Mouse (Mus musculus): ENCODE results near the gene Catsperz.
"Not testable (repeated sequence)": the region's sequence is repeated elsewhere in the genome, so short reads cannot be mapped to it uniquely, and the experiment has no call there.

Catsperz gene

DNA sequence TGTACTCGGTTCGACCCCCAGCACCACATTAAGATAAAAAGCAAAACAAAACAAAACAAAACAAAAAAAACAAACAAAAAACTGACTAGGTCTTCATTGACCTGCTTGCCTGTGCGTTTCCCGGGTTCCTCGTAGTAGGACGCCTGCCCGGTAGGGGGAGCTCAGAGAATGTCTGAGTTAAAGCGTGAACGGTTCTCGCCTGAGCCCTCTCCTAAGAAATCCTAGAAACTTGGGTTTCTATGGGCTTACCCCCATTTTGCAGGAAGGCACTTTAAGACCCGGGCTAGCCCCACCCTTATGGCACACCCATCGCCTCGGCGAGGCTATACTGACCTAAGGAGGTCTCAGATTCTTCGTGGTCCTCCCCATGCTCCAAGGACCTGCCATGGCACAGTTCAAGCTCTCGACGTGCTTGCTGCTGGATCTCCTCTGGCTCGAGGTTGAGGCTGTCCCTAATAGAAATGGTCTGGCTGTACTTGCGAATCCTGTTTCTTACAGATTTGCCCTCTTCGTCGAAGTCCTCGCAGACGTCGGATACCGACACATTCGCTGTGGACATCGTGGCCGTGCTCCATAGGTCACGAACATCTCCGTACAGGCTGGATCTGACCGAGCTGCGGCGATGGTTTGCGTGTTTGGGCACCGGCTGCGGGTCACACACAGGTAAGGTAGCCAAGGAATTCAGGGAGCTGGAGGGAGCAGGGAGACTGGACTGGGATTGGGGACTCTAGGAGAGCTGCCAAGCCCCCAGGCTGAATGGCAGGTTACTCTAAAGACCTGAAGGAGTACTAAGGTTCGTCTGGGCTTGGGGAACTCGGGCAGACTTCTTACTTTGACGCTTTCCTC lies 496 bp downstream of the Catsperz start:
- peak; percentile 78 for DNase-seq (ENCODE audit: extremely low spot score, low spot score)

DNA sequence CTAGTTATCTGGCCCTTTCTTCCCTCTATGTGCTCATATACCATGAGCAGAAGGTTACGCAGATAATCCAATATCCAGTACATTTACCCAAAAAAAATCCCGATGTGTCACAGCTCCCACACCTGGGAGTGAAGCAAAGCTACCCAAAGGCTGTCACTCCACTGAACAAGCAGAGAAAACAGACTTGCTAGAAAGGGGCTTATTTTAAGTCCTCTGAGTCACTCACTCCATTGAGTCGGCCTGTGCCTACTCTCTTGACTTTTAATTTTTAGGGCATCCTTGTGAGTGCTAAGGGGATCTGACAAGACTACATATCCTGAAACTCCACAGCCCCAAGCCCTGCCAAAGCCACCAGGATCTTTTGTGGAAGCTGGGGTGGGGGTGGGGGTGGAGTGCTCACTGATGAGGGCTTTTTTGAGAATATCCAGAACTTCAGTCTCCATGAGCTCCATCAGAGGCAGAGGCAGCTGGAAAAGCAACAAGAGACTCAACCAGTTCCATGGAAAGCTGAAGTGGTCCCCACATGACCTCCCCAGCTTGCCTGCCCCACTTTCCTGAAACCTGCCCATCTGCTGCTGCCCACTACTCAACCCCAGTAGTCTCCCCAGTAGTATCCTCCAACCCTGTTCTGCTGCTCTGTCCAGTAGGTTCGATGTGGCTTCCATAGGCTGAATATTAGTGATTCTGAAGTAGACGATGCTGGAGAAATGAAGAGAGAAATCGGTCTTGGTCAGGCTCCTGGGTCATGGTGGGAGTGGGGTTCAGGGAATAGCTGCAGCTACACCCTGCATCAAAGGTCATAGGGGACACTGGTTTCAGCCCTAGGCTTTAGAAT lies 2.1 kb downstream of the Catsperz start:
- DNase-seq (ENCODE audit: extremely low spot score, low spot score), result no peak

DNA sequence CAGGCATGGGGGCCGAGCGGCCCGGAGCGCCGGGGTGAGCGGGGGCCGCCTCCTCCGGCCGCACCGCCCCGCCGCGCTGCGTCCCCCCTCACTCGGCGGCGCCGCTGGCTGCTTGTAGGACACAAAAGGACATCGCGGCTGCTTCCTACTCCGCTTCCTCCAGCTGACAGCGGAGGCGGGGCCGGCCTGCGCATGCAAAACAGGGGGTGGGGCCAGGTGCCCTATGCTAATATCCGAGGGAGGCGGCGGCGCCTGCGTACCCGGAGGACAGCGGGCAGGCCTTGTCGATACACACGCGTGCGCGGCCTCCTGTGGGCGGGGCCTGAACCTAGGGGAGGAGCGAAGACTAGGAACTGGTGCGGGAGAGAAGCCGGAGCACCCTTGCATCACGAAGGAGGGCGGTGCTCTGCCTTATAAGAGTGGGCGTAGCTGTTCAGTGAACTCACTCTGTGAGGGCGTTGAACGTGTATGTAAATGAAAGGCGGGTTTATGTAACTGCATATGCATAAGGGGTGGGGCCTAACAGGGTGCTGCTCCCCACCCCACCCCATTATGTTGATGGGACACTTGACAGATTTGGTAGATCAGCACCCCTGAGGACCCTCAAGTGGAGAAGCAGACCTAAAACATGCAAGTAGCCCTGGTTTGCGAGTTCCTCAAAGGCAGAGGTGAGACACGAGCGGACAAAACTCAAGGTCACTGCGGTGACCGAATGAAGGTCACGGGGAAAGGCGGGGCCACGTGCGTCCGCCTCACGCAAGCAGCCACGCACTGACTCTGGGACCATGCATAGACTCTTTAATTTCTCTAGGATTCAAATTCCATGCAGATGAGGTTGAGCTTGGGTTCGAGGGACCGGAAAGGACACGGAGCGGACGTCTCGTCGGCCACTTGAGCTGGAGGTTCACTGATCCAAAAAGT lies 3.3 kb downstream of the Catsperz start, which contains the start of gene Esrra:
Esrra (minus strand) TSS at position 167 of the 921 bp plus-strand sequence.
- peak; percentile 100 for DNase-seq (ENCODE audit: extremely low spot score, low spot score)

DNA sequence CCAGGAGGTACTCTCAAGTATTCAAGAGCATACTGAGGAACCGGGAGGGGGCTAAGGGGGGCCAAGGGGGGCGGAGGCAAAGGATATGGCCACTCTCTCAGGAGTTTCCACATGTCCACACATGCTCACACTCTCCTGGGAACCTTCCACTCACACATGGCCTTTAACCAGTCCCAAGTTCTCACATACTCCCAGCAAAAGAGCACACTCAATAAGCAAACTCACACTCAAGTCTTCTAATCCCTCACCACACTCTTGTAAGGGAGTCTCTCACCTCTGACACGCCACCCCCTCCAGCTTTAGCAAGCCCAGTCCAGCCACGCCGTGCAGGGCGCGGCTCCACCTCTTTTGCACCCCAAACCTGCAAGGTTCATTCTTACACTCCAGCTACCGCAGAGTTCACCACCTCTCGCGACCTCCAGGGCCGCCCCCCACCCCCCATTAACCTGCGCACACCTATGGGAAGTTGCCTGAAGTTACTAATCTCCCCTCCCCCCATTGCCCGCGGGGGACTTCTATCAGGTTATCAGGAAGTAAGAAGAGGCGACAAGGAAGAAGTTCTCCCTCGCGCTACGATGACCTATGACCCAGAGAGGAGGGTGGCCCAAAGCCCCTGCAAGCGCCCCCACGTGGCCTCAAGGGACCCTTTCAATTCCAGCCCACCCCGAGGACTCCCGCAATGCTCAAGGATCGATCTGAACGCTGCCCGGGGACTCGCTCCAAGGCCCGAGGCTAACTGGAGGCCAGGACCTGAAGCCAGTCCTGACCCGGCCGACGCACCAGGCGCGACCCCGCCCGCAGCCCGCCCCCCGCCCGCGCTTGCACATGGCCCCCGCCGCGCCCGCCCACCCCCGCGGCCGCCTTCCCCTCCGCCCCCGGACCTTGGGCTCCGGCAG lies 4.2 kb downstream of the Catsperz start:
- DNase-seq (ENCODE audit: extremely low spot score, low spot score), result no peak

DNA sequence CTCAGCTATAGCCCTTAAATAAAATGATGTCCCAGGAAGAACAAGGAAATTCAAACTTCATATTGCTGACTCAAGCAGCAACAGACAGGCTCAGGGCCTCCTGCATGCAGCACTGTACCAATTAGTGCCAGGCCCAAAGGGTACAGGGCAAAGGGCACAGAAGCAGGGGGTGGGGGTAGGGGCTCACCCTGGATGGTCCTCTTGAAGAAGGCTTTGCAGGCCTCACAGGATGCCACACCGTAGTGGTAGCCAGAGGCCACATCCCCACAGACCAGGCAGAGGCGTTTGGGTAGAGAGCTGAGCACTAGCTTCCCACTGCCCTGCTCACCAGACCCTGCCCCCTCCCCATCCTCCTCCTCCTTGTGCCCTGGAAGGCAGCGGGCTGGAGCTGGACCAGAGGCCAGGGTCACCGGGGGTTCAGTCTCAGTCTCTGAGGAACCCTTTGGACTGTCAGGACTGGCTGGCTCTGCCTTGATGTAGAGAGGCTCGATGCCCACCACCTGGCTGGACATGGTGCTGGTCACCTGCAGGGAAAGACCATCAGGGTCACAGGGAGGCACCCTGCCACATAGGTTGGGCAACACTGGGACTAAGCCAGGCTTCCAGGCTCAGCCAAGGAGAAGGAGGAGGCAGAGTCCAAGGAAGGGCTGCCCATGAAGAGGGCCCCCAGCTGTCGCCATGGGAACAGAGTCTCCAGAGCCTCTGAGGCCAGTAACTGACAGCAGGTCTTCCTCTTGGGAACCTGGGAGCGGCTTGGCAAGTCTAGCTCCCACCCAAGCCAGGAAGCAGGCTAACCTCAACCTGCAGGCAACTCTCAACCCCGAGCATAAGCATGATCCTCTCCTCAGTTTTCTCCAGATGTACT lies 5.1 kb downstream of the Catsperz start:
- DNase-seq (ENCODE audit: extremely low spot score, low spot score), result no peak

DNA sequence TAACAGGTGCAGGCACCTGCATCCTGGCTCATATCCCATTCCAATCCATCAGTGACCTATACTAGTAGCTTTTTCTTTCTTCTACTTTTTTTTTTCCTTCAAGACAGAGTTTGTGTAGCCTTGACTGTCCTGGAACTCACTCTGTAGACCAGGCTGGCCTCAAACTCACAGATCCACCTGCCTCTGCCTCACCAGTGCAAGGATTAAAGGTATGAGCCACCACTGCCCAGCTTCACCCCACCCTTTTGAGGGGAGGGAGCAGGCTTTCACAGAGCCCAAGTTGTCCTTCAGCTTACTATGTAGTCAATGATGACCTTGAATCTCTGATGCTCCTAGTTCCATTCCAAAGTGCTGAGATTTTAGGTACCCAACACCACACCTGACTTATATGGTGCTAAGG lies 5.7 kb downstream of the Catsperz start:
- DNase-seq (ENCODE audit: extremely low spot score, low spot score), result no peak

DNA sequence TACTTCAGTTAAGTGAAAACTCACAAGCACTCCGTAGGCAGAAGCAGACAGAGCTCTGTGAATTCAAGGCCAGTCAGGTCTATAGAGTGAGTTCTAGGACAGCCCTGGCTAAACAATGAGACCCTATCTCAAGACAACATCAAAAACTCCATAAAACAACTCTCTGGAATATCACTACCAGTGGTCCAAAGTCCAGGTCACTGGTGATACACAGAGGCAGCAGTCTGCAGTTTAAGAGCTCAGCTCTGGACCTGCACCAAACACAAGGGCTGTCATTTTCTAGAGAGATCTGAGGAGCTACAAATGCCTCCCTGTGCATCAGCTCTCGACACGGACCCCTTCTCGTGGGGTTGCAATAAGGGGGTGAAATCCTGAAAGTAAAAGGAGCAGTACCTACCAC lies 6.9 kb downstream of the Catsperz start:
- no peak for DNase-seq (ENCODE audit: extremely low spot score, low spot score)

DNA sequence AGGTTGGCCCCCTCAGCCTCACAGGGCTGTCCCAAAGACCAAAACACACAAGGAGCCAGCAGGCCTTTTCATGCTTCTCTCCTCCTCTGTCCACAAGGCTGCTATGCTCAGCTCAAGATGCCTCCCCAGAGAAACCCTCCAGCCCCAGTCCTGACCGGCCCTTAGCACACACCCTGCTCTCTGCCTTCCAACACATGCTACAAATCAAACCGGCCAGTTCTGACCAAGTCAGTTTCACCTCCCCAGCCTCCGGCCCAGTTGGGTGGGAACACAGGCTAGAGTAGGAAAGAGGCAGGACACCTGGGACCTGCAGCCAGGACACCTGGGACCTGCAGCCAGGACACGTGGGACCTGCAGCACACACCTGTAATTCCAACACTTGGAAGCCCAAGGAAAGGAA lies 8.7 kb downstream of the Catsperz start:
- DNase-seq (ENCODE audit: extremely low spot score, low spot score), result no peak

DNA sequence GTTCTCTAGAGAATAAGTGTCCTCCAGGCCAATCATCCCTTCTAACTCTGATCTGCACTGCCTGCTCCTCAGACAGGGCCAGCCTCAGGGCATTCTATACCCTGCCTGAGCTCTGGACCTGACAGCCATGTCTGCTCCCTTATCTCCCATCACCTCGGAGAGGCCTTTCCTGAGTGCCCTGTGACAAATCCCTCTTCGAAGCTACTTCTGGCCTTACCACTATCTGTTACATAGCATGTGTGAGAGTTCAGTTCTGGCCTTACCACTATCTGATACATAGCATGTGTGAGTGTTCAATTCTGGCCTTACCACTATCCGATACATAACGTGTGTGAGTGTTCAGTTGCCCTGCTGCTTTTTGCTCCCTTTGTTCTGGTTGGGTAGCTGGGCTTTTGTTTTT lies 9.9 kb downstream of the Catsperz start:
- DNase-seq (ENCODE audit: extremely low spot score, low spot score), result no peak

DNA sequence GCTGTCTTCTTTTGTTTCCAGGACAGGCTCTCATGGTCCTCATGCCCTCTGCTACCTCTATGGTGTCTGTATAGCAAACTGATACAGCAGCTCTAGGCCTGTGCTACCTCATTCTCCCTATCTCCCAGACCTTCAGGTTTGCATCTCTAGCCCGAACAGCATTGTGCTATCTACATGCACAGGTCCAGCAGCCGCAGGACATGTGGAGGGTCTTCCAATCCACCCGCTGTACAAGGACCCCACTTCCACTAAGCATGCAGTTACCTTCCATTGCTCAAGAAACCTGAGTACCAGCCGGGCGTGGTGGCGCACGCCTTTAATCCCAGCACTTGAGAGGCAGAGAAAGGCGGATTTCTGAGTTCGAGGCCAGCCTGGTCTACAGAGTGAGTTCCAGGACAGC lies 10.6 kb downstream of the Catsperz start:
- no peak for DNase-seq (ENCODE audit: extremely low spot score, low spot score)

DNA sequence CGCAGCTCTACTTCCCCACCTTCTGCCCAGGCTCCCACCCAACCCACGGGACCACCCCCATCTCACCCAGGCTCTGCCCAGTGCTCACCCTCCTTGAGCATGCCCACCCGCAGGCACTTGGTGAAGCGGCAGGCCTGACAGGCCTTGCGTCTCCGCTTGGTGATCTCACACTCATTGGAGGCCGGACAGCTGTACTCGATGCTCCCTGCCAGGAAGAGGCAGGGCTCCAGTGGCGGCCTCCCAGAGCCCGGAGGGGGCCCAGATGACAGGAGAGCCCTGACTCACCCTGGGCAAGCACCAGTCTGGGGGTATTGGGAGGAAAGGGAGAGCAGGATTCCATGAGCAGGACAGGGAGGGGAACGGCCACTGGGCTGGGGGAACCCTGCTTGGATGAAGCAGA lies 11.2 kb downstream of the Catsperz start:
- DNase-seq (ENCODE audit: extremely low spot score, low spot score), result no peak

DNA sequence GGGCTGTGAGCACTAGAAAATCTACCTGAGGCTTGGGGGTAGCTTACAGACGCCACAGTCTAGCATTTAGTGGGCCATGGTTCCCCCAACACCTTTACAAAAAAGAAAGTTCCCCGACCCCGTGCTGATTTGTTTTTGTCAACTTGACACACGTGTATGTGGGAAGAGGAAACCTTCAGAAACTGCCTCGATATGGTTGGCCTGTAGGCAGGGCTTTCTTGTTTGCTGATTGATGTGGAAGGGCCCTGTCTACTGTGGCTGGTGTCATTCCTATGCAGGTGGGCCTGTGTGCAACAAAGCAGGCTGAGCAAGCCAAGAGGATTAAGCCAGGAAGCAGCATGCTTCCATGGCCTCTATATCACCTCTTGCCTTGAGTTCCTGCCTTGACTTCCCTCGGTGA lies 12.1 kb downstream of the Catsperz start:
- no peak for DNase-seq (ENCODE audit: extremely low spot score, low spot score)

DNA sequence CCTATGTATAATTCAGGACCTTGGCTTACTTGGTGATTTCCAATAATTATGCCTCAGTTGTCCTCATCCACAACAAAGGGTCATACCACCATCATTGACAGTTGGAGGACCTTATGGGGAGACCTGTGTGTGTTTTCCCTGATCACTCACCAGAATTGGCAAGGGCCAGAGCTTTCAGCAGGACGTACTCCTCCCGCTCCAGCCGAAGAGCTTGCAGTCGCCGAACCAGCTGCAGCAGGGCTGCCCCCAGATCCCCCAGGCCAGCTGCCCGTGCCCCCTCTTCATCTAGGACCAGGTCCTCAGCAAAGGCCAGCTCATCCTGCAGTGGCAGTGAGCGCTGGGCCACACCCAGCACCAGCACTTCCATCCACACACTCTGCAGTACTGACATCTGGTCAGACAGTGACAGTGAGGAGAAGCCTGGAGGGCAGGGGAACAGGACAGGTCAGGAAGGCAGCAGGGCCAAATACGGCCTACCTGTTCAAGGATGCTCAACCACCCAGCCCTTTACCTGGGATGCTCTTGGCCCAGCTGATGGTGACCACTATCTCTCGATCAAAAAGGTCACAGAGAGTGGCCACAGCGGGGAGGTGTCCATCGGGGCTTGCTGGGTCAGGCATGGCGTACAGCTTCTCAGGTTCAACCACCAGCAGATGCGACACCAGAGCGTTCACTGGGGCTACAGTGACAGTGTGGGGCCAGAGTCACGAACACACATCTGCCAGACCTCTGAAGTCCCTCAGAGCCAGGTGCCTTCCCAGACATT lies 12.8 kb downstream of the Catsperz start:
- DNase-seq (ENCODE audit: extremely low spot score, low spot score), result no peak

DNA sequence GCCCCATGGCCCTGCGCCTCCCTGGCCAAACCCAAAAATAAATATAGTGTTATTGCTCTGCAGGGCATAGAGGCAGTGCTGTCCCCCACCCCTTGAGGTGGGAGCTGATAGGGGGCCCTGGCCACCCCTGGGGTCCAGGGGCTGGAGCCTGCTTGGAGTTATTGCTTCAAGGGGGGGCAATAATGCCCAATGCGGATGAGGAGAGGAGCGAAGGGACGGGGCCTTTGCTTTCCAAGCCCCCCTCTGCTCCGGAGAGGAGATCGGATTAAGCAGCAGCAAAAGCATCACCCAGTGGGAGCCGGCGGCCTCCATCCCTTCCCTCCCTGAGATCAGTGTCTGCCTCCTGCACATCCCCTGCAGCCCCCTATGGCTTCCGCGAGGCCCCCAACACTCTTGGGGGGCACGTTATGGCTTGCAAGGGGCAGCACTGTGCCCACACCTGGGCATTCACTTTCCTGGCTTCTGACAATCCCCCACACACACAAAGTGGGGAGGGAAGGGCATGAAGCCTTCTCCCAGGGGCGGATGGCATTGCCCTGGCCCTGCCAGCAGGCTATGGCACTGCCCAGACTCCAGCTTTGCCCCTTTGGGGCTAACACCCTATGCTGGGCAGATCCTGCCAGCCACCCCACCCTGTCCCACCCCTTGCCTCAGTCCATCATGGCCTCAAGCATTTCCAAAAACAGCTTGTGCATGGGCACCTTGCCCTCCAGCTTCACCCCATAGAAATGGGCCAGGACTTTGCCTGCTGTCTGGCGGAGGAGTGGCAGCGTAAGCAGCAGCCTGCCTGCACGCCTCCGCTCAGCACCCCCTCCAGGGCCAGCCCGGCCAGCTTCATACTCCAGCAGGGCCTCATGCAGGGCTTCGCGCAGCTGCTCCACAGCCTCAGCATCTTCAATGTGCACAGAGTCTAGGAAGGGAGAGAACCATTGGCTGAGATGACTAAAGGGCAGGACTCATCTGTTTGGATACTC lies 13.8 kb downstream of the Catsperz start:
- no peak for DNase-seq (ENCODE audit: extremely low spot score, low spot score)

DNA sequence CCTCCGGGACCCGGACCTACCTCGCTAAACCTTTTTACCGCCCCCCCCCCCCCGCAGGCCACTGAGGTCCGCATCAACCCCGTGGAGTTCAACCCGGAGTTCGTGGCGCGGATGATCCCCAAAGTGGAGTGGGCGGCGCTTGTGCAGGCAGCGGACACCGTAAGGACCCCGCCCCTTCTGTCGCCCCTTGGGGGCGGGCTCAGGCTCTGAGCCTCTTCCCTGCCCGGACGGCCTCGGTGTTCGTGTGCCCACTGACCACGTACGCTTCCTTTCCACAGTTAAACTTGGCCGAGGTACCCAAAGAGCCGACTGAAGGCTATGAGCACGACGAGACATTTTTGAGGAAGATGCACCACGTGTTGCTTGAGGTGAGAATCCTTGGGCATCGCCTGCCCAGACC lies 14.9 kb downstream of the Catsperz start:
- not testable (repeated sequence) for DNase-seq (ENCODE audit: extremely low spot score, low spot score)

DNA sequence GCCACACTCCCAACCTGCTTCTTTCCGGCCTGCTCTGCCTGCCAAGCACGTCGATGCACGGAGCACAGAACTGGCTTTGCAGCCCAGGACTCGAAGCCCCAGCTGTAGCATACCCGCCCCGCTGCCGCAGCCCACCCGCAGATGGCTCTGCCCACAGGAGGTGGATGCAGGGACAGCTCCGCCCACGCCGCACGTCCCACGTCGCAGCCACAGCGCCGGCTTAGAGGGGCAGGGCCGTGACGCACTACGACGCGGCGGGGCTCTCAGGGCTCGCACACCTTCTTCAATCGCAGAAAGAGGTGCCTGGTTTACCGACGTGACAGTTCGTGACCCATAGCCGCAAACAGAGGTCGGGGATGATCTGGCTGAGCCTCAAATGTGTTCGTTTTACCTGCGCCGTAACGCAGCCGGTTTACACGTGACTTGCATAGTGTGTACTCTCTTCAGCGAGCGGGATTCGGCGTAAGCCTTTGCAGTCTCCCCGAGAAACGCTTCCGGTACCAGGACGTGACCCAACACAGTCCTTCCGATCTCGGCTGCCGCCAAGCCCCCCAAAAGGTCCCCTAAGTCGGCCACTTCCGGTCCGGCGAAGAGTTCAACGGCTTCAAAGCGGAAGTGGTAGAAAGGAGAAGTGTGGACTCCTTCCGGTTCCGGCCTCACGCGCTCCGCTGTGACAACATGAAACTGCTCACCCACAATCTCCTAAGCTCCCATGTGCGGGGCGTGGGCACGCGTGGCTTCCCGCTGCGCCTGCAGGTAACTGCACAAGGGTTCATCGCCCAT lies 15.5 kb downstream of the Catsperz start, which contains the start of the genes Trmt112 and Prdx5:
Trmt112 (plus strand) TSS at position 192 of the 783 bp plus-strand sequence.
Prdx5 (minus strand) TSS at position 600 of the 783 bp plus-strand sequence.
- peak; percentile 89 for DNase-seq (ENCODE audit: extremely low spot score, low spot score)
